Mouse (Mus musculus) left cerebral cortex, adult 18-20 months (tissue): Measurements from ENCODE around the gene Gjd2. TPM values are rescaled to one million over a fixed set of nuclear protein-coding genes. Genes with fewer than 3 reads are reported as not detected.

Experiments
- DNase-seq, 2 experiments: peaks; one replicate each; pipeline ENCODE4 v3.0.0; 2021 to 2022; ENCODE audit warnings: low spot score in 2 of 2, mixed read lengths in 1 of 2
- long read RNA-seq, 2 experiments: library from polyadenylated mRNA; stranded (forward); transcript quantifications; one replicate each; pipeline ENCODE4 v2.0.0; 2021
- total RNA-seq, 2 experiments: library from RNA; stranded (reverse); gene quantifications; 2 replicates each; pipeline ENCODE4 v1.2.3; 2021

Gjd2 gene
- total RNA-seq: 1 to 10 TPM; 4.5 to 5.5 TPM
- long read RNA-seq, experiment 1: 0 reads
- long read RNA-seq, experiment 2, partial matches to known transcripts: 0 of 3 reads
- long read RNA-seq, experiment 2, other reads (novel, unspliced or antisense): 2 of 3 reads

DNA sequence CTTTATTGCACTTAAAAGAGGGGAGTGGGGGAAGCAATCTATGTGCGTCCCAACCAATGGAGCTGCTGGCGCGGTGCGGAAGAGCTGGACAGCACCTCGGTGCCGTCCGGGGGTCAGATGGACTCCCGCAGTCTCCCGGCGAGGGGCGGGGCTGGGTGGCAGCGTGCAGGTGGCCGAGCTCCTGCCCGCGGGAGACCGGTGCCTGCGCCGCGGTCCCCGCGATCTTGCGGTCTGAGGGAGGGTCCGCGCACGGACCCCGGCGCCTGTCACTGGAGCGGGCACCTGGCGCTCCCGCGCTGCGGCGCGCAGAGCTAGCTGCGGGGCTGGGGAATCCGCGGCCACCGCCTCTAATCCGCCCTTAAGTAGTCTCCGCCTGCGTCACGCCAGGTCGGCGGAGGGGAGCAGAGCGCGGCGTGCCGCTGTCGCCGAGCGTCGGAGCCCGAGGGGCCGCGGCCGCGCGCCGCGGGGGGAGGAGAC, at the start of gene Gjd2:
Gene Gjd2 (minus strand): TSS at position 325 of the 477 bp plus-strand sequence.
- DNase-seq: peak in 1 of 2 experiments; percentile 12

- DNase-seq: no peak
Measured at GRCm38 (mm10) chr2:114060071-114060591, 46.7 kb upstream of the Gjd2 start.

- DNase-seq: no peak
Measured at GRCm38 (mm10) chr2:114059608-114060007, 46.2 kb upstream of the Gjd2 start.

DNA sequence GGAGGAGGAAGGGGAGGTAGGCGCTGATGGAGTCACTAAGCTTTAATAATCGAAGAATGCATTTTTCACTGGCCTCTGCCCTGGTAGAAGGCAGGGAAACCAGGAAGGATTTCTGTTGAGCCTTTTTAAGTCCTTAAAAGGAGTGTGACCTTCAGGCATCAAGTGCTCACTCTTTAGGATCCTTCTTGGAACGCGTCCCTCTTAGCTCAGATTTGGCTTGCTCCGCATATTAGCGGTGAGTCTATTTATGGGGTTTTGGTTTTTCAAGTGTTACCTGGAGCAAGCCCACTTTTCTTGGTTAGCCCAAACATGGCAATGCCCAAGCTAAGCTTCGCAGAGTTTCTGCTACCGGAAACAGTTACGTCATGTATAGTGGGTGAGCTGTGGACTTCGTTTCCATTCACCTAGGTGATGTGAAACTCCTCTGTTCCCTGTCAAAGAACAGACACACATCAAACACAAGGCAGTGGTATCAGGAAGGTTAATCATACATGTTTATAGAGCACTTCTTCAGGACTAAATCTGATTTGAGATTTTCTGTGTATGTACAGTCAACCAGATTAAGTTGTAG, 44.9 kb upstream of the Gjd2 start:
- DNase-seq: no peak

DNA sequence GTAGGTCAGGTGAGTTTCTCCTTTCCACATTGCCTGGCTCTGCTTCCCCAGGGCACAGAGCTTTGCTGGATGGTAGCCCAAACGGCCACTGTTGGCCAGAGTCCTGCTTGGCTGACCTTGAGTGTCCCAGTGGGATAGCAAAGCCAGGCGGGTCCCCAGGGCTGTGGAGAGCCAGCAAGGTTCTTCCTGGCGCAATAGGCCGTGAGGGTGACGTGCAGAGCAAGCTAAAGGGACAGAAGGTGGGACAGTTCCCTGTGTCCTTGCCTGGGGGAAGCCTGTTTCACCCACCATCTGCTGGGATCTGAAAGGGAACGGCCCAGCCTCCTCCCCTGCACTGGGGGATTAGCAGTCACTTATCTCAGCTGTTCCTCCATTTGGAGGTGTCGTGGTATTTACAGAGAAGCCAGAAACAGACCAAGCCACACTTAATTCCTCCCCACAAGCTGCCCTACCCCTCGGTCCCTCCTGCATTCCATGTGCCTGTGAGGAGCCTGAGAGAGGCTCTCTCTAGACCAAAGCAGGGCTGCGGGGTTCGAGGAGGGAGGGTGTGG, 44.0 kb upstream of the Gjd2 start:
- DNase-seq: no peak

DNA sequence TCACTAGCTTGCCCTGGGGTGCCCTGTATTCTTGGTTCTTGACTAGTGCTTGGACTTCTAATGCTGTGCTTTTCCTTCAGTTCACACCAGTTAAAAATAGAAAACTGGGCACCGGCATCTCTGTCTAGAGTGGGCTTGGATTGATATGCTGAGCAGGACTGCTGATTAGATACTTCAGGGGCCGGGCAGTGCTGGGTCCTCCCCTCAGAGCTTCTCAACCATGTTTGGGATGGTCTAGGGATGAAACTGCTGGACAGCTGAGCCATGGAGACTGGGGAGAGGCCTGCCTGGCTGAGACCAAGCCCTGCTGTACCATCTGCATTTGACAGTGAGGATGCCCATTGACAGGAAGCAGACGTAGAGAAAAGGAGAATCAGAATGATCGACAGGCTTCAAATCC, 40.7 kb upstream of the Gjd2 start:
- no peak for DNase-seq

DNA sequence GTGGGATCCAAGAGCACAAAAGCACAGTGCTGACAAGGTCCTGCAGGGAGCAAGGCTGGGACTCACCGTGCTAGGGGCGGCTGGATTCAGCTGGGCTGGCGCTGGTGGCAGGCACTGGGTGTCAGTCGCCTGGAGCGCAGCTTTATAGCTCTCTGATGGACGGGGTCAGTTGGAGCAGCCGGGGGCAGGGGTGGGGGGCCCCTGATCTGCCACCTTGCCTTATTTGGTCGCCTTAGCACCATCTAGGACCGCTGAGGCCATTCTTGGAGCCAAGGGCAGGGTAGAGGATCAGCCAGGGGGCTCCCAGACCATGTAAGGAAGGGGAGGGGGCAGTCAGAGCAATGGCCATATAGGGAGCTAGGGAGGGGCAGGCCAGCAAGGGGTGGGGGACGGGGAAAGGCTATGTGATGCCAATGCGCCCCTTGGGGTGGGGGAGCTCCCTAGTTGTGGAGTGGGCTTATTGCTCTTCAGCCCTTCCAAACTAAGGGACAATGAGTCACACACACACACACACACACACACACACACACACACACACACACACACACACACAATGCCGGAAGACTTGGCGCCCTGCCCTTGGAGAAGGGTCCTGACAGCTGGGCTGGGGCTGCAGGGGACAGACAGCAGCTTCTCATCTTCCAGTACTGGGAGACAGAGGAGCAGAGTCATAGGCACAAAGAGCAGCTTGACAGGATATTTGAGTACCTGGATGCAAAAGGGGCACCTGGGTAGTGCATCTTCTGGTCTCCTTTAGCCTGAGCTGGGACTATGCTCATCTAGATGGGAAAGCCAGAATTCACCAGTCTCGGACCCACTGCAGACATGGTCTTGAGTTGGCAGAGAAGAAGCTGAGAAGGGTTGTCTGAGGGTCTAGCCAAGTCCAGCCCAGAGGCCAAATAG, 39.5 kb upstream of the Gjd2 start, which contains the start of gene Actc1:
Gene Actc1 (minus strand): TSS at position 853 of the 903 bp plus-strand sequence.
- no peak for DNase-seq

GRCm38 (mm10) chr2:114051871-114052241, 38.4 kb upstream of the Gjd2 start:
- no peak for DNase-seq

DNA sequence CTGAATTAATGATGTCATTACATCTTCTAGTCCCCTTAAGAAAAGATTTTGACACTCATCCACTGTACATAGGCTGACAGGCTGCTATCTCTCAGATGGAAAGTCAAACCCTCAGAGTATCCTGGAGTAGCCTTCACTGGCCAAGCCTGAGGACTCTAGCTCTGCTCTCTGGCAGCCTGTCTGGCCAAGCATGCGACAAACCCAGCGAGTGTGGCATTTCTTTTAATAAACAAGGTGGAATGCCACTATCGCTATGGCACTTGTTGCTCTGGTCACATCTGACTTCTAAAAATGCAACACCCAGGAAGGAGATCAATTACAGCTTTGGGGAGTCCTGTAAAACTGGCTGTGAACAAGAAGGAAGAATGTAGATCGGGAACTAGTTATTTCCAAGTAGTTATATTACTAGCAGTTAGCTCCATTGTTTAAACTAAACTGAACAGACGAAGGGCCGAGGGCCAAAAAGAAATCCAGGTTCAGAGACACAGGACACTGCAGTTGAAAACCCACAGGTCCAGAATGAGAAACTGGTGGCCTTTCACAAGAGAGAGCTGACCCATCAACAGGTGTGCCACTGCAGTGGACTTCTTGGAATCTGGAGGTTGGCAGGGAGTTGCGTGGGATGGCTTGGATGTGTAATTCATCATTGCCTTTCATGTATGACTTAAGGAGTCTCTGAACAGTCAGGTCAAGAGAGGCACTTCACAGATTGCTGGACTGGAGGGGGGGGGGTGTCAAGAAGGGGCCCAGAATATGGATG, 37.9 kb upstream of the Gjd2 start:
- no peak for DNase-seq

DNA sequence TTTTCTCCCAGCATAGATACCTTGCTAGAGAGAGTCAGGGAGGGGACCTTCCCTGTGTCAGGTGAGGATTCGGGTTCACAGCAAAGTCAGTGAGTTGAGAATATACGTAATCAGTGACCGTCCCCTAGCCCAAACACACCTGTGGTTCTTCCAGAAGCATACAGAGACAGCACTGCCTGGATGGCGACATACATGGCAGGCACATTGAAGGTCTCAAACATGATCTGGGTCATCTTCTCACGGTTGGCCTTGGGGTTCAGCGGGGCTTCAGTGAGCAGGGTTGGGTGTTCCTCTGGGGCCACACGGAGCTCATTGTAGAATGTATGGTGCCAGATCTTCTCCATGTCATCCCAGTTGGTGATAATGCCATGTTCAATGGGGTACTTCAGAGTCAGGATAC, 36.7 kb upstream of the Gjd2 start:
- DNase-seq: no peak

DNA sequence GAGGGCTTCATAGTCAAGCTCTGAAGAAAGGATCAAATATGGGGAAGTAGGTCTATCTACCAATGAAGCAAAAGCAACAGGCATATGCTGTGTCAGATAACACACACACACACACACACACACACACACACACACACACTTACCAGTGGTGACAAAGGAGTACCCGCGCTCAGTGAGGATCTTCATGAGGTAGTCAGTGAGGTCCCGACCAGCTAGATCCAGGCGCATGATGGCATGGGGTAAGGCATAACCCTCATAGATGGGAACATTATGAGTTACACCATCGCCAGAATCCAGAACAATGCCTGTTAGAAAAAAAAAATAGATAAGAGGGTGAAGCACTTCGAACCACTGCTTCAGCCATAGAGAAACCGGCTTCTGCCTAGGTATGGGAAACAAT, 36.0 kb upstream of the Gjd2 start:
- DNase-seq: no peak

DNA sequence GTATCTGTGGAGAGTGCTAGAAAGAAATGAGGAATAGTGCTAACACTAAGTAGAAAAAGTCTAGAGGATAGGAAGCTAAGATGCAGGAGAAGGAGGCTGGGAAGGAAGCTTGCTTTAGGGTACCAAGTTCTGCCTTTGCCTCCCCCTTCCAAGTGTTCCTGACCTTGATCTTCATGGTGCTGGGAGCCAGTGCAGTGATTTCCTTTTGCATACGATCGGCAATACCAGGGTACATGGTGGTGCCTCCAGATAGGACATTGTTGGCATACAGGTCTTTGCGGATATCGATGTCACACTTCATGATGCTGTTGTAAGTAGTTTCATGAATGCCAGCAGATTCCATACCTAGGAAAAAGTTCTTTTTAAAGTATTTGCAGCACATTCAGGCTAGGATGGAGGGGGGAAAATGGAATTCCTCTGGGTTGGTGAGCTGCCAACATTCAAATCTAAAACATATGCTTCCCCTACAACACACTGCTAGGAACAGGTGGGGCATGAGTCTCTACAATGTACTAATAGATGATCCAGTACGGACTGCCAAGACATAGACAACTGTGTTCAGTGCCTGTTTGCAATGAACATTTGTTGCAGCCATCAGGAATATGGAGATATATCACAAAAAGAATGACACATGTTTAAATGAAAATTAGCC, 34.7 kb upstream of the Gjd2 start:
- DNase-seq: no peak

DNA sequence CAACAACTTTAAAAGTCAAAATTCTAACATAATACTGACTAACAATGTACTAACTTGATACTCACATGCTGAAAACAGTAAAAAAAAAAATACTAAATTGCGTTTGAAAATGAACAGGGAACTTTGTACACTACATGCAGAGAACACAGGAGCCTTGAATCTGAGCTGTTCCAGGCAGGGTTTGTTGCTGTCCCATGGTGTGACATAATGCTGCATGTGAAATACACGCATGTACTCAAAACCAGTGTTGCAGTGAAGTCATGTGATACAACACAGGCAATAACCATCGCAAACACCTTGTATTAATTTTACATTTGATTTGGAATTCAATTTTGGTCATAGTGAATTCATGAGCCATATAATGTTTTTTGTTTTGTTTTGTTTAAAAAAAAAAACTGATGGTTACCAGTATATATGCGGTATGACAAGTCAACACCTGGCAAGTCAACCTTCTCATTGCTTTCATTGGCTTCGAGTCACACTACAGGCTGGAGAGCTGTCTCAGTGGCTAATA, 32.8 kb upstream of the Gjd2 start:
- no peak for DNase-seq

DNA sequence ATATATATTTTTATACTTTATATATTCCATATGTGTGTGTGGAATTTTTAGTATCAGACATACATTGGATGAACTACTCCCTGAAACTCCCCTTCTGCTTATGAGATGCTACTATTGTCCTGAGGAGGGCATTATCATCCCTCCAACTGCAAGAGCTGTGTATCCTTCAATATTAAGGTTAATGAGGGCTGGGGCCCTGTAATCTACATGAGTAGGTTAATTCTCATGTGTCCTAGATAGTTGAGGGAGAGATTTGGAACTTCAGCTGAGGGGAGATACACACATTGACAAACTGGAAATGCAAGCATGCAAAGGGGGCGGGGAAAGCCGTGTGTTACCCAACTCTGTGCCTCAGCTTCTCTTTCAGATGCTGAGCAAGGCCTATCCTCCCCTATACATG, 24.5 kb upstream of the Gjd2 start:
- no peak for DNase-seq

DNA sequence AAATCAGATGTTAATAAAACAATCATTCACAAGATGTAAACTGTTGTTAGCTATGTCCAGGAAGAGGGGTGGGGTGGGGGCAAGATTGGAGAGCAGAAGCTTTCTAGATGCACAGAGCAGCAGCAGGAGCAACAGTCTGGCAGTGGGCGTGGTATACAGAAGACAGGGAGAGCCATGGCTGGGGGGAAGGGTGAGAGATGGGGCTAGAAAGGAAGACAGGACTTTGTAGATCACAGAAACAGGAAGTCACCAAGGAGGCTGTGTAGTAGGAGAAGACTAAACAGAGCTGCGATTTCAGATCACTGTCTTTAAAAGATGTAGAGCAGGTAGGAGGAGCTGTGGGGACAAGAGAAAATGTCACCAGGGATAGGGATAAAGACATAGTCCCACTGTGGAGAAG, 18.8 kb upstream of the Gjd2 start:
- DNase-seq: no peak

- DNase-seq: no peak
Measured at GRCm38 (mm10) chr2:114023383-114023782, 10.0 kb upstream of the Gjd2 start.

DNA sequence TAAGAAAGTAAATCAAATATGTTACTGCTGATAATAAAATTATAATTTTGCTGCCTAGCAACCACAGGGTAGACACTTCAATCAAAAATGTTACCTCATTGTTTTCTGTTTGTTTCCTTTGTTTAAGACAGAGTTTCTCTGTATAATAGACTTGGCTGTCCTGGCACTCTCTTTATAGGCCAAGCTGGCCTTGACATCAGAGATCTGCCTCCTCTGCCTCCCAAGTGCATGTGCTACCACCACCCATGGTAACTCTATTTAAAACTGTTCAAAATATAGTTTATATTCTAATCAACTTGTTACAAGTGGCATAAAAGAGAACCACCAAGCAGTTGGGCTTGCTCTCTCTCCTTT, 6.8 kb upstream of the Gjd2 start:
- DNase-seq: no peak

GRCm38 (mm10) chr2:114019474-114020209, 6.2 kb upstream of the Gjd2 start:
- no peak for DNase-seq

- DNase-seq: no peak
Measured at GRCm38 (mm10) chr2:114018136-114018535, 4.7 kb upstream of the Gjd2 start.

DNA sequence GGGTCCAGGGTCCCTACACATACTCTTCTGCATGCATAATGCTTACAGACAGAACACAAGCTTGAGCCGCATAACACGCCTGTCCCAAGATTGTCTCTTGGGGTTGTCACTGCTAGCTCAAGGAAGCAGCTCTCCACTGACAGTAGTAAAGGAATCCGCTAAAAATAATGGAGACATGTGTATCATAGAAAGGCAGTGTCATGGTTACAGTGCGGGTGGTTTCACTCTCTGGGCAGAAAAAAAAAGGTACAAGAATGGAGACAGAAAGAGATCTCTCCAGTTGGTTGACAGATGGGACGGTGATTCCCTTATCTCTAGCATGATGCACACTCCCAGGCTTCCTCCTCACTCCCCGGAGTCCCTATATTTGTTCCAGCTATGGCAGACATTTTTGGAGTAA, 1.4 kb upstream of the Gjd2 start:
- peak in 1 of 2 experiments; percentile 9 for DNase-seq
